Mouse (Mus musculus): ENCODE results near the gene Ccr1. TPM values are rescaled to one million over a fixed set of nuclear protein-coding genes. Genes with fewer than 3 reads are reported as not detected.
"Not testable (repeated sequence)": the region's sequence is repeated elsewhere in the genome, so short reads cannot be mapped to it uniquely, and the experiment has no call there.

The Ccr1 gene
- polyA plus RNA-seq, 1 experiment from 2014 or later = 0.76 TPM

DNA sequence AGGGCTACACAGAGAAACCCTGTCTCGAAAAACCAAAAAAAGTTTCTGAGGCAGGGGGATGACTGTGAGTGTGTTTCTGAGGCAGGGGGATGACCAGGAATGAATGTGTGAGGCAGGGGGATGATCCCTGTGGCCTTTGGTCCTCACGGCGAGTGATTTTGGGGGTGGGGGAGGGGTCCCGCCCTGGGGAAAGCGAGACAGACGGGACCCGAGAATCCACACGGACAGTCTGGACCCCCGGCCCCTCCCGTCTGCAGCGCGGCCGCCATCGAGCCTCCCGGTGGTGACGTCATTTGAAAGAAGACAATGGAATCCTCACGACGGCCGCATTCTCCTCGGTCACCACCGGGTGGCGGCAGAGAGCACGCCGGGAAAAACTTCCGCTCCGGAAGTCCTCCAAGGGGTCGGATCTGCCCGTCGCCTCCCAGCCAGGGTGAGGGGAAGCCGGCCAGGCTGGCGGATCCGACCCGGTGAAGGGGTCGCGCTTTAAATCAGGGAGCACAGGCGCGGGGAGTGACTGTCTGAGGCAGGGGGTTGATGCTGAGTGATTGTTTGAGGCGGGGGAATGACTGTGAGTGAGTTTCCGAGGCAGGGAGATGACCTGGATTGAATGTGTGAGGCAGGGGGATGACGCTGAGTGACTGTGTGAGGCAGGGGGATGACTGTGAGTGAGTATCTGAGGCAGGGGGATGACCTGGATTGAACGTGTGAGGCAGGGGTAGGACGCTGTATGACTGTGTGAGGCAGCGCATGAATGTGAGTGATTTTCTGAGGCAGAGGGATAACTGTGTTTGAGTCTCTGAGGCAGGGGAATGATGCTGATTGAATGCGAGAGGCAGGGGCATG, 43.2 kb downstream of the Ccr1 start:
- Histone ChIP-seq H3K4me3 (ENCODE audit: low read length) (peak overlapping the region; percentile 59), H3K4me1 (ENCODE audit: control insufficient read depth, insufficient read depth, low read depth, low read length) (peaks cover 2% of the 10 kb centered on the region; the same call in 1 of the 2 replicates), H3K36me3 (ENCODE audit: control insufficient read depth, insufficient read depth, low read length) (no peaks in the 10 kb centered on the region), H3K9ac (ENCODE audit: low read depth, low read length) (peak overlapping the region; percentile 83), H3K4me2 (ENCODE audit: low read length) (peak overlapping the region; percentile 72), H3K27me3 (replicated peaks; ENCODE audit: control insufficient read depth, insufficient read depth, low read length) (no peaks in the 10 kb centered on the region), H3K9me3 (ENCODE audit: control insufficient read depth, low read length) (no peaks in the 10 kb centered on the region), H3K27ac (ENCODE audit: low read depth, low read length) (peak overlapping the region; percentile 96)
- peak; percentile 88 for ATAC-seq
- WGBS = 3% methylated on average over 43 of the region's 44 CpGs

DNA sequence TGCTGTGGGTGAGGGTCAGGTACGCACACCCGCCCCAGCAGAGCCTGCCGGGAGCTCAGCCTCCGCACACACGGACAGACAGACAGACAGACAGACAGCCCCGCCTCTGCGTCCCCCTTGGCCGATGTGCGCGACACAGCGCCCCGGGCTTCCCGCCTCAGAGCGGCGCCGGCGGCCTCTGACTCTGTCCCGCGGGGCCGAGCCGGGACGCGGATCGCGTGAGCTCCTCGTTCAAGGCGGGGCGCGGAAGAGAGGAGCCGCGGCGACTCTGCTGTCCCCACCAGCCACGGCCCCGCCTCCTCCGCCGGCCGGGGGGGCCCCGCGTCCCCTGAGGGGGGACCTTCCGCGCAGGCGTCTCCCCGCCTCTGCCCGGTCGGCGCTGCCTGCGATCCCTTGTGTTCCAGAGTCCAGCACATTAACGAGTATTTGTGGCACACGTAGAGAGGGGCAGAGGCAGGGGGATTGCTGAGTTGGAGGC, 43.9 kb downstream of the Ccr1 start:
- peak overlapping the region; percentile 72 for H3K4me2 ChIP-seq (ENCODE audit: low read length)
- peak overlapping the region; percentile 59 for H3K4me3 ChIP-seq (ENCODE audit: low read length)
- H3K27me3 ChIP-seq (replicated peaks; ENCODE audit: control insufficient read depth, insufficient read depth, low read length) = no peaks in the 10 kb centered on the region
- peak overlapping the region; percentile 96 for H3K27ac ChIP-seq (ENCODE audit: low read depth, low read length)
- peaks cover 2% of the 10 kb centered on the region; the same call in 1 of the 2 replicates for H3K4me1 ChIP-seq (ENCODE audit: control insufficient read depth, insufficient read depth, low read depth, low read length)
- no peaks in the 10 kb centered on the region for H3K36me3 ChIP-seq (ENCODE audit: control insufficient read depth, insufficient read depth, low read length)
- peak overlapping the region; percentile 83 for H3K9ac ChIP-seq (ENCODE audit: low read depth, low read length)
- under 1% methylated on average over 33 of the region's 49 CpGs for WGBS
- H3K9me3 ChIP-seq (ENCODE audit: control insufficient read depth, low read length) = no peaks in the 10 kb centered on the region
- ATAC-seq = peak; percentile 91

DNA sequence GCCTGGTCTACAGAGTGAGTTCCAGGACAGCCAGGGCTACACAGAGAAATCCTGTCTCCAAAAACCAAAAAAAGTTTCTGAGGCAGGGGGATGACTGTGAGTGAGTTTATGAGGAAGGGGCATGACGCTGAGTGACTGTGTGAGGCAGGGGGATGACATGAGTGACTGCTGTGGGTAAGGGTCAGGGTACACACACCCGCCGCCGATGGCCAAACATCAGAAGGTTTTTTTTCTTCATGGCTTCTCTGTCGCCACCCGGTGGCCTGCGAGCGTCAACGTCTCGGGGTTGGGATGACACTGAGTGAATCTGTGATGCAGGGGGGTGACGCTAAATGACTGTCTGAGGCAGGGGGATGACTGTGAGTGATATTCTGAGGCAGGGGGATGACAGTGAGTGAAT, 44.5 kb downstream of the Ccr1 start:
- ATAC-seq = peak; percentile 35
- H3K27me3 ChIP-seq (replicated peaks; ENCODE audit: control insufficient read depth, insufficient read depth, low read length); H3K4me1 ChIP-seq (ENCODE audit: control insufficient read depth, insufficient read depth, low read depth, low read length); H3K9me3 ChIP-seq (ENCODE audit: control insufficient read depth, low read length); H3K36me3 ChIP-seq (ENCODE audit: control insufficient read depth, insufficient read depth, low read length): not testable (repeated sequence)
- peak overlapping the region; percentile 72 for H3K4me2 ChIP-seq (ENCODE audit: low read length)
- WGBS = 3% methylated on average over 11 of the region's 11 CpGs
- peak overlapping the region; percentile 83; the same call in 1 of the 2 replicates for H3K9ac ChIP-seq (ENCODE audit: low read depth, low read length)
- peak overlapping the region; percentile 59 for H3K4me3 ChIP-seq (ENCODE audit: low read length)
- peak overlapping the region; percentile 96 for H3K27ac ChIP-seq (ENCODE audit: low read depth, low read length)

DNA sequence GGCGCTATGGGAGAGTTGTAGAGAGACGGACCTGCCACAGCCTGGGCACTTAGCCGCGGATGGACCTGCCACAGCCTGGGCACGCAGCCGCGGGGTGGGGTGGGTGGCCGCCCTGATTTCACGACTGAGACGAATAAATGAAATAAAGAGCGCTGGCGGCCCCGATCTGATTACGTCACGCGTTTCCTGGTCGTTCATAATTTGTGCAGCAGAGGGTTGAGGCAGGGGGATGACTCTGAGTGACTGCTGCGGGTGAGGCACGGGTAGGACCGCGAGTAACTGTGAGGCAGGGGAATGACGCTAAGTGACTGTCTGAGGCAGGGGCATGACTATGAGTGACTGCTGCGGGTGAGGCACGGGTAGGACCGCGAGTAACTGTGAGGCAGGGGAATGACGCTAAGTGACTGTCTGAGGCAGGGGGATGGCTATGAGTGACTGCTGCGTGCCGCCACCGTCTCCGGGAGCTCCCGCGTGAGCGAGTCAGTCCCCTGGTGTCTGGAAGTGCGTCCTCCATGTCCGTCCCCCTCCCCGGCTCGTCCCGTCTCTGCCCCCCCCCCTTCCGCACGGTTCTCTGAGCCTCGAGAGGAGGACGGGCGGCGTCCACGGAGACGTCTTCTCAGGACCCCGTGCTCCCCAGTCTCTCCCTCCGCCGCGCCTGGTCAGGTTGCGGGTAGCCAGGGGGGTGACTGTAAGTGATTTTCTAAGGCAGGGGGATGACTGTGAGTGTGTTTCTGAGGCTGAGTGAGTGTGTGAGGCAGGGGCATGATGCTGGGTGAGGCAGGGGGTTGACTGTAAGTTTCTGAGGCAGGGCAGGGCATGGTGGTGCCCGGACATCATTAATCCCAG, 45.1 kb downstream of the Ccr1 start:
- peak overlapping the region; percentile 59 for H3K4me3 ChIP-seq (ENCODE audit: low read length)
- ATAC-seq = peak; percentile 15
- no peaks in the 10 kb centered on the region for H3K9me3 ChIP-seq (ENCODE audit: control insufficient read depth, low read length)
- peak overlapping the region; percentile 96 for H3K27ac ChIP-seq (ENCODE audit: low read depth, low read length)
- peak overlapping the region; percentile 65 for H3K9ac ChIP-seq (ENCODE audit: low read depth, low read length)
- peak overlapping the region; percentile 72 for H3K4me2 ChIP-seq (ENCODE audit: low read length)
- under 1% methylated on average over 38 of the region's 53 CpGs for WGBS
- no peaks in the 10 kb centered on the region for H3K36me3 ChIP-seq (ENCODE audit: control insufficient read depth, insufficient read depth, low read length)
- peaks cover 2% of the 10 kb centered on the region; the same call in 1 of the 2 replicates for H3K4me1 ChIP-seq (ENCODE audit: control insufficient read depth, insufficient read depth, low read depth, low read length)
- no peaks in the 10 kb centered on the region for H3K27me3 ChIP-seq (replicated peaks; ENCODE audit: control insufficient read depth, insufficient read depth, low read length)

Other genes with a start within 250 kb of the Ccr1 start
- 0.07 and 0.18 TPM in 2 replicates for gene Cxcr6, start 162.2 kb downstream of the Ccr1 start, polyA plus RNA-seq (2015; fragmentation: Nextera tagmentation; extraction: Ambion mirVana)
- gene Fyco1, start 116.8 kb downstream of the Ccr1 start, polyA plus RNA-seq (2015; fragmentation: Nextera tagmentation; extraction: Ambion mirVana) = 14.7 and 17.0 TPM in 2 replicates
- 0.04 and 0.07 TPM in 2 replicates for gene Xcr1, start 106.7 kb downstream of the Ccr1 start, polyA plus RNA-seq (2015; fragmentation: Nextera tagmentation; extraction: Ambion mirVana)
- not detected in 2 replicates for gene Ccr1l1, start 9.7 kb upstream of the Ccr1 start, polyA plus RNA-seq (2015; fragmentation: Nextera tagmentation; extraction: Ambion mirVana)
- gene Ccr3, start 53.3 kb upstream of the Ccr1 start, polyA plus RNA-seq (2015; fragmentation: Nextera tagmentation; extraction: Ambion mirVana) = not detected in 2 replicates
- 0.18 and 0.42 TPM in 2 replicates for gene Ccr2, start 133.3 kb upstream of the Ccr1 start, polyA plus RNA-seq (2015; fragmentation: Nextera tagmentation; extraction: Ambion mirVana)
- gene Ccr5, start 152.9 kb upstream of the Ccr1 start, polyA plus RNA-seq (2015; fragmentation: Nextera tagmentation; extraction: Ambion mirVana) = 0.66 and 1.1 TPM in 2 replicates

All from hindbrain, embryonic 16.5 days (tissue).